30 mouse cellular contexts compared by ENCODE assay signal in genomic region chr7:27185986-27186385, GRCm38 (mm10). TPM values are rescaled to one million over a fixed set of nuclear protein-coding genes. Genes with fewer than 3 reads are reported as not detected.
"Had no signal": no experiment of that assay in that cellular context is flagged by ENCODE, and none has a peak within 500 bp of the region (broad histone marks: within the 10 kb centered on the region; RNA-seq: fewer than 3 reads in every experiment).

No protein-coding gene starts in this region.

- H3K4me3 ChIP-seq: layer of hippocampus, adult 2 months; limb, embryonic 12.5 days; limb, embryonic 15.5 days; liver, embryonic 13.5 days; midbrain, embryonic 12.5 days; myocyte; neural tube, embryonic 13.5 days; stomach, embryonic 15.5 days had no signal

- H3K9me3 ChIP-seq: limb, embryonic 15.5 days; liver, embryonic 13.5 days; neural tube, embryonic 13.5 days; stomach, embryonic 15.5 days had no signal

- DNase-seq: layer of hippocampus, adult 9-11 months; liver, embryonic 13.5 days; lung, adult 2 months; lung, postnatal 14 days; lung, postnatal 4 days; retina, postnatal 1 day; right cerebral cortex, postnatal 25 days; spleen, adult 18-20 months; thymus, postnatal 25 days had no signal

- H3K27me3 ChIP-seq: limb, embryonic 12.5 days; limb, embryonic 15.5 days; liver, embryonic 13.5 days; midbrain, embryonic 12.5 days; neural tube, embryonic 13.5 days; stomach, embryonic 15.5 days had no signal

- H3K4me1 ChIP-seq: limb, embryonic 12.5 days; midbrain, embryonic 12.5 days; neural tube, embryonic 13.5 days; stomach, embryonic 15.5 days had no signal

- ATAC-seq: inflammation-experienced regulatory T-cells, adult 6 months; intestine, embryonic 16.5 days; midbrain, embryonic 16.5 days had no signal

- H3K4me2 ChIP-seq: limb, embryonic 12.5 days; limb, embryonic 15.5 days; liver, embryonic 13.5 days; midbrain, embryonic 12.5 days; neural tube, embryonic 13.5 days; stomach, embryonic 15.5 days had no signal

- H3K27ac ChIP-seq: layer of hippocampus, adult 2 months; limb, embryonic 12.5 days; limb, embryonic 15.5 days; liver, embryonic 13.5 days; midbrain, embryonic 12.5 days; neural tube, embryonic 13.5 days; stomach, embryonic 15.5 days had no signal

- H3K9ac ChIP-seq: limb, embryonic 12.5 days; limb, embryonic 15.5 days; liver, embryonic 13.5 days; midbrain, embryonic 12.5 days; neural tube, embryonic 13.5 days; stomach, embryonic 15.5 days had no signal

RNA-seq across cellular contexts. Expression of gene Mia, which starts 5.0 kb away (rescaled TPM):
- total RNA-seq: megakaryocyte progenitor cell, adult 5-6 weeks; megakaryocyte-erythroid progenitor cell, adult 5-6 weeks; neutrophil, adult 5-6 weeks had no signal
- polyA plus RNA-seq: inflammation-experienced regulatory T-cells, adult 6 months; liver, embryonic 13.5 days had no signal

RNA-seq across cellular contexts. Expression of gene Gm21983, which starts 5.1 kb away (rescaled TPM):
- total RNA-seq: layer of hippocampus, adult 2 months; layer of hippocampus, postnatal 25 days; left cerebral cortex, adult 18-20 months; left cerebral cortex, postnatal 25 days; megakaryocyte progenitor cell, adult 5-6 weeks; megakaryocyte-erythroid progenitor cell, adult 5-6 weeks; monocyte, adult 5-6 weeks; neutrophil, adult 5-6 weeks had no signal
- polyA plus RNA-seq: inflammation-experienced regulatory T-cells, adult 6 months; intestine, embryonic 16.5 days; kidney, embryonic 14.5 days; large intestine, adult 2 months; liver, embryonic 13.5 days; liver, embryonic 16.5 days; lung, adult 2 months; myocyte; thymus, postnatal 0 days had no signal
